Mouse (Mus musculus): ENCODE measurements around the gene Slc35e4.

DNA sequence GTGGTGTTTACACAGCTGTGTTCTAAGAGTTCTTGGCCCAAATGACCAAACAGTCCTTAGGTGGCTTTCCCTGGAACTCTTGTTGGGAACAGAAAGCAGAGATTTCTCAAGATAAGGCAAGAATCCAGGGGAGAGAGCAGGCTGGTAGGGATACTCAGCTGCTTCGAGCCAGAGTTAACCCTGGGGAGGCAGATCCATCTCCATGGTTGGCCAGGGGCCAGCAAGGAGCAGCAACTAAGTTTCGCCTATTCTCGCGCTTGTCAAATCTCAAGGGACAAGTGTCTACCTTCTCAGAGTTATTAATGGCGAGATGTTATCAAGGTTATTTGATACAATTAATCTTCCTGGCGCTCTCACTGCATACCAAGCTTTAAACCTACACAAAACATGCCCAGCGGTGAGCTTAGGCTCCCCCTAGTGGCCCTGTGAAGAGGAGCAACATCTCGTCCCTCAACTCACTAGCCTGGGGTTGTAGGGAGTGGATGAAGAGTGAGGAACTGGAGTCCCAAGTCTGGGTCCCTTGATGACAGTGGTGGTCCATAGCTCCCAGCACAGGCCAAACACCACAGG lies 6.9 kb upstream of the Slc35e4 start:
- TF ChIP-seq REST (IDR thresholded peaks at IDR 0.05; ENCODE audit: insufficient read depth, insufficient read length) (no peak), E2F4 (IDR thresholded peaks at IDR 0.05; ENCODE audit: insufficient read depth) (no peak), POLR2AphosphoS2 (IDR thresholded peaks at IDR 0.05; ENCODE audit: insufficient read length, low read depth) (no peak), POLR2A (IDR thresholded peaks at IDR 0.05; ENCODE audit: insufficient read length, low read depth) (no peak), TCF12 (IDR thresholded peaks at IDR 0.05; ENCODE audit: insufficient read depth, poor library complexity, severe bottlenecking) (no peak), MAX (IDR thresholded peaks at IDR 0.05; ENCODE audit: low read depth) (no peak), MYOG (IDR thresholded peaks at IDR 0.05; ENCODE audit: control insufficient read depth in 1 of 3, insufficient read depth in 1 of 3, insufficient read length in 2 of 3, low read depth in 2 of 3) (no peak), USF1 (IDR thresholded peaks at IDR 0.05; ENCODE audit: low read depth) (no peak), TCF3 (IDR thresholded peaks at IDR 0.05; ENCODE audit: insufficient read length, low read depth) (no peak), MYOD1 (IDR thresholded peaks at IDR 0.05; ENCODE audit: control insufficient read depth in 1 of 3, insufficient read length in 2 of 3, low read depth in 2 of 3) (no peak), CEBPB (IDR thresholded peaks at IDR 0.05; ENCODE audit: insufficient read depth, poor library complexity, severe bottlenecking) (no peak)

Data from myocyte (in vitro differentiated cells).